Mouse (Mus musculus) urinary bladder, adult 2 months (tissue): Measurements from ENCODE around the gene Macf1. TPM values are rescaled to one million over a fixed set of nuclear protein-coding genes. Genes with fewer than 3 reads are reported as not detected.
"Not testable (repeated sequence)": the region's sequence is repeated elsewhere in the genome, so short reads cannot be mapped to it uniquely, and the experiment has no call there.

Experiments used
- DNase-seq: peaks from one replicate; pipeline ENCODE4 v3.0.0; 2022; ENCODE audit warnings: low spot score
- polyA plus RNA-seq: library from polyadenylated mRNA; depleted of rRNA; stranded (reverse); fragments of >200 nt; gene quantifications from 2 replicates; pipeline ENCODE4 v1.2.3, GENCODE M21; 2012

The Macf1 gene
- polyA plus RNA-seq, 1 experiment, result 94.0 TPM

- no peak for DNase-seq
Observed at GRCm38 (mm10) chr4:123670598-123670997, 13.6 kb downstream of the Macf1 start.

- no peak for DNase-seq
Observed at GRCm38 (mm10) chr4:123669696-123670095, 14.5 kb downstream of the Macf1 start.

- no peak for DNase-seq
Observed at GRCm38 (mm10) chr4:123667260-123667867, 16.8 kb downstream of the Macf1 start.

- DNase-seq, result no peak
Observed at GRCm38 (mm10) chr4:123666517-123666916, 17.6 kb downstream of the Macf1 start.

GRCm38 (mm10) chr4:123665681-123666278 is 18.4 kb downstream of the Macf1 start:
- DNase-seq, result no peak

GRCm38 (mm10) chr4:123664951-123665661 is 19.1 kb downstream of the Macf1 start:
- no peak for DNase-seq

GRCm38 (mm10) chr4:123664021-123664950 is 19.9 kb downstream of the Macf1 start:
- peak; percentile 81 for DNase-seq

GRCm38 (mm10) chr4:123663688-123663965 is 20.5 kb downstream of the Macf1 start:
- no peak for DNase-seq

GRCm38 (mm10) chr4:123662914-123663687 is 21.1 kb downstream of the Macf1 start:
- DNase-seq, result no peak

- no peak for DNase-seq
Observed at GRCm38 (mm10) chr4:123658175-123658574, 26.0 kb downstream of the Macf1 start.

GRCm38 (mm10) chr4:123655245-123655644 is 28.9 kb downstream of the Macf1 start:
- DNase-seq, result no peak

- DNase-seq, result no peak
Observed at GRCm38 (mm10) chr4:123654566-123654965, 29.6 kb downstream of the Macf1 start.

- DNase-seq, result not testable (repeated sequence)
Observed at GRCm38 (mm10) chr4:123653446-123653845, 30.7 kb downstream of the Macf1 start.

GRCm38 (mm10) chr4:123652130-123652529 is 32.0 kb downstream of the Macf1 start:
- DNase-seq, result no peak

- no peak for DNase-seq
Observed at GRCm38 (mm10) chr4:123649131-123649530, 35.0 kb downstream of the Macf1 start.

- no peak for DNase-seq
Observed at GRCm38 (mm10) chr4:123647668-123648067, 36.5 kb downstream of the Macf1 start.

- no peak for DNase-seq
Observed at GRCm38 (mm10) chr4:123647109-123647508, 37.1 kb downstream of the Macf1 start.

GRCm38 (mm10) chr4:123645246-123645845 is 38.8 kb downstream of the Macf1 start:
- no peak for DNase-seq

- no peak for DNase-seq
Observed at GRCm38 (mm10) chr4:123643561-123643960, 40.6 kb downstream of the Macf1 start.

GRCm38 (mm10) chr4:123642877-123643276 is 41.3 kb downstream of the Macf1 start:
- DNase-seq, result no peak

GRCm38 (mm10) chr4:123637136-123637535 is 47.0 kb downstream of the Macf1 start:
- DNase-seq, result no peak
